Mouse (Mus musculus) large intestine, adult 2 months (tissue): ENCODE measurements around the gene Ngf. TPM values are rescaled to one million over a fixed set of nuclear protein-coding genes. Genes with fewer than 3 reads are reported as not detected.

Experiments used
- DNase-seq: peaks from one replicate; pipeline ENCODE4 v3.0.0-alpha.2; 2012; ENCODE audit warnings: low read depth, low spot score
- WGBS: fragments of 180-500 bp; shearing (Covaris S2); methylation state at CpG from one replicate; pipeline ENCODE4 v1.1.7; 2018; 5-methylcytosine and 5-hydroxymethylcytosine counted together
- polyA plus RNA-seq: library from polyadenylated mRNA; depleted of rRNA; stranded (reverse); fragments of >200 nt; gene quantifications from 2 replicates; pipeline ENCODE4 v1.2.3, GENCODE M21; 2012

The Ngf gene
- polyA plus RNA-seq, 1 experiment, result 3.2 TPM

GRCm38 (mm10) chr3:102505129-102505528 lies 35.4 kb downstream of the Ngf start:
- no peak for DNase-seq
- WGBS, result 82% methylated on average over 4 of the region's 4 CpGs

- 64% methylated on average over 12 of the region's 12 CpGs for WGBS
- no peak for DNase-seq
These were observed 36.3 kb downstream of the Ngf start for GRCm38 (mm10) chr3:102506061-102506460.

DNA sequence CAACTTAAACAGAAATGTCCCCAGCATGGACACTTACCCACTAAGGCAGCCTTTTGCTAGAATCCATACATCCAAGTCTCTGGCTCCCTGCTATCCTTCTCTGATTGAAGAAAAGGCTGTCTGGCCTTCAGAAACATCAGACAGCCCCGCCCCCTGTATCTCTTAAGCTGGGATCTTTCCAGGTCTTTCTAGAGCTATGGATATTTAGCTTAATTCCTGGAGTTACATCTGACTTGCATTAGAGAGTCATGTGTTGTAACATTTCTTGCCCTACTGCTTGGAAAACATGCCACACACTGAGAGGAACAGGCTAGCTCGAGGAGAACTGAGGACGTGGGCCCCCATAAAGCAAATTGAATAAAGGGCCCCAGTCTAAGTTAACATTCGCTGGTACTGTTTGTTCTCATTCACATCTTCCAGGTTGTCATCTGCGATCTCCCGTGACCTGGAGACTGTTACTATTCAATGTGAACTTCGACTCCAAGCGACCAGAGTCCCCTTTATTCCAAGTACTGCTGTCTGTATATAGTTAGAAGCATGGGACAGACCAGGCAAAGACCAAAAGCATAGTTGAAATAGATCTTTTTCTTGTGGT lies 38.0 kb downstream of the Ngf start:
- 71% methylated on average over 8 of the region's 8 CpGs for WGBS
- no peak for DNase-seq

DNA sequence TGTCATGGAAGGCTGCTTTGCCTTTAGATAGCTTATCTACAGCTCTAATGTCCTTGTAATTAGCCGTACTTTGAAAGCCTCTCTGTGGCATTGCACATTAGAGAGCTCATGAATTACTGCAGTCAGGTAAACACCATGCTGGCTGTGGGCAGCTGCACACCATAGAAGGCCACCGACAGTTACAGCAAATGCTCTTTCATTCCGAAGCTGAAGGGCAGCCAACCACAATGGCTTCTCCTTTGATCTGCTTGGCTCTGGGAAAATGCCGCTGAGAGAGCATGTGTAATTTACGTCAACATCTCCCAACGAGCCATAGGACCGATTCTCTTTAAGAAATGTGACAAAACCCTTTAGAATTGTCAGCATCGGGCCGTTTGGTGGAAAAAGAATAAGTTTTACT lies 38.7 kb downstream of the Ngf start:
- WGBS, result 43% methylated on average over 9 of the region's 9 CpGs
- no peak for DNase-seq

DNA sequence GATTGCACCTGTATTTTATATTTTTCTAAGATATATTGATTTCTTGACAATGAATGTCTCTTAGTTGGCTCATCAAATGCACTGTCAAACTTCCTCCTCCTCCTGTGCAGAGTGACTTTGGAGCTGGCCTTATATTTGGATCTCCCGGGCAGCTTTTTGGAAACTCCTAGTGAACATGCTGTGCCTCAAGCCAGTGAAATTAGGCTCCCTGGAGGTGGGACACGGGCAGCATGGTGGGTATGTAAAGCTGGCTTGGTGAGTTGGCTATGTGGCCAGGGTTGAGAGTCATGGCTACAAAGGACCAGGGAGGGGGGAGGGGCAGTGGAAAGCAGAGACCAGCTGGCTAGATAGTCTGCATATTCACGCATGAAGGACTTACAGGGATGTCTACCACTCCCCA lies 39.9 kb downstream of the Ngf start:
- DNase-seq, result no peak
- WGBS, result 76% methylated on average over 3 of the region's 3 CpGs

- 73% methylated on average over 4 of the region's 4 CpGs for WGBS
- no peak for DNase-seq
These were observed 47.2 kb downstream of the Ngf start for GRCm38 (mm10) chr3:102516937-102517336.

- WGBS, result 65% methylated on average over 5 of the region's 5 CpGs
- no peak for DNase-seq
These were observed 51.3 kb downstream of the Ngf start for GRCm38 (mm10) chr3:102521061-102521460.

GRCm38 (mm10) chr3:102523711-102524110 lies 54.0 kb downstream of the Ngf start:
- DNase-seq, result no peak
- WGBS, result 75% methylated on average over 2 of the region's 2 CpGs

DNA sequence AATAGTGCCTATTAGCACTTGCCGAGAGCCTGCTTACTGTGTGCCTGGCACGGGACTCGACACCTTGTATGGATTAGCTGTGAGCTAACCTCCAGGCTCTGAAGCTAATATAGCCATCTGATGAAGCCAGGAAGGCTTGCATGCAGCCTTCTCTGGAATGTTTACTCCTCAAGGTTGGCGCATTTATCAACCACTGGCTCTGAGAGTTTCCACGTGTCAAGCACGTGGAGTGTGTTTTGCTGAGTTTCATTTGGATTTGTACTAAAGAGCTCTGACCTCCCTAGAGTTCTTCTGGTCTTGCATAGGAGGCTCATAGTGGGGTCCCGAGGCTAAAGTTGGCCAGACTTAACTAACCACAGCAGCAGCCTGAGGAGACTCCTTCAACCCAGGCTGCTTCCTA lies 55.2 kb downstream of the Ngf start:
- WGBS, result 69% methylated on average over 7 of the region's 7 CpGs
- no peak for DNase-seq

DNA sequence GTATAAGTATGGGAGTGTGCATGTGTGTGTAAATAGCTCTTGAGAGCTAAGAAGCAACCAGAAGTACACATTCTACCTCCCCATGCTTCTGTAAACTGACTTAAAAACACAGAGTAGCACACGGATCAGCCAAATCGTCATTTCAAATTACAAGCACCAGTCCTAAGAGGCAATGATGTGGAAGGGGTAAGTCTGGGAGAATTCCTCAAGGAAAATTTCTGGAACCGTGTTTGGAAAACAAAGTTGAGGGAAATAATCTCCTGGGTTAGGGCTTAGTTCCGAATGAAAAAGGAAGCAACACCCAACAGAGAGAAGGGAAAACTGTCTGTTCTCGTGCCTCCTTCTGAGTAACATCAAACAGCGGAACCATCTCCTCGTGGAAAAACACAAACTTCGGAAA lies 56.1 kb downstream of the Ngf start:
- DNase-seq, result no peak
- 65% methylated on average over 8 of the region's 8 CpGs for WGBS

DNA sequence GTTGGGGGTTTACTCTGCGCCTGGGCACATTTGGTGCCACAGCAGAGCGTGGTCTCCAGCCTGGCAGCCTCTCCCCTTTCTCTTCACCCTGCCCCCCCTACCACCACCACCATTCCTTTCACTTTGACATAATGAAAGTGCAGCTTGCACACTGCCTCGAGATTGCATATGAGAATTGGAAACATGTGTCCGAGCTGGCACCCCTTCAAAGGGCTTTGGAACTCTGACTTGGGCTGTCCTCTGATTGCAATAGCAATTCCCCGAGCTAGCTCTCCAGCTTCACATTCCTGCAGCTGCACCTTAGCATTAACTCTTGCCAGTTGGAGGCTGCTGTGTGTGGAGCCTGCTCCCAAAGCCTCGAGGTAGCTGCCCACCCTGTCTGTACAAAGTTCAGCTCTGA lies 56.8 kb downstream of the Ngf start:
- WGBS, result 37% methylated on average over 6 of the region's 6 CpGs
- DNase-seq, result no peak

GRCm38 (mm10) chr3:102534744-102535143 lies 65.0 kb downstream of the Ngf start:
- no peak for DNase-seq
- 83% methylated on average over 1 of the region's 1 CpGs for WGBS

- WGBS, result 79% methylated on average over 5 of the region's 5 CpGs
These were observed 73.9 kb downstream of the Ngf start for GRCm38 (mm10) chr3:102543646-102544045.

GRCm38 (mm10) chr3:102547536-102547935 lies 77.8 kb downstream of the Ngf start:
- no peak for DNase-seq
- WGBS, result 82% methylated on average over 5 of the region's 5 CpGs

More at GRCm38 (mm10) chr3:102543646-102544045, 73.9 kb downstream of the Ngf start:
- DNase-seq, result no peak

GRCm38 (mm10) chr3:102553935-102554670 lies 84.4 kb downstream of the Ngf start:
- no peak for DNase-seq

GRCm38 (mm10) chr3:102556108-102556507 lies 86.4 kb downstream of the Ngf start:
- DNase-seq, result no peak
- 71% methylated on average over 1 of the region's 1 CpGs for WGBS

More at GRCm38 (mm10) chr3:102553935-102554670, 84.4 kb downstream of the Ngf start:
- 67% methylated on average over 6 of the region's 6 CpGs for WGBS

GRCm38 (mm10) chr3:102556645-102557044 lies 86.9 kb downstream of the Ngf start:
- no peak for DNase-seq
